Mouse (Mus musculus) retina, postnatal 7 days (tissue): ENCODE results near the gene Tbcd.

Experiments used
- DNase-seq: peaks from one replicate; pipeline ENCODE4 v3.0.0-alpha.2; 2012; ENCODE audit warnings: low read depth, low spot score

The Tbcd gene

DNA sequence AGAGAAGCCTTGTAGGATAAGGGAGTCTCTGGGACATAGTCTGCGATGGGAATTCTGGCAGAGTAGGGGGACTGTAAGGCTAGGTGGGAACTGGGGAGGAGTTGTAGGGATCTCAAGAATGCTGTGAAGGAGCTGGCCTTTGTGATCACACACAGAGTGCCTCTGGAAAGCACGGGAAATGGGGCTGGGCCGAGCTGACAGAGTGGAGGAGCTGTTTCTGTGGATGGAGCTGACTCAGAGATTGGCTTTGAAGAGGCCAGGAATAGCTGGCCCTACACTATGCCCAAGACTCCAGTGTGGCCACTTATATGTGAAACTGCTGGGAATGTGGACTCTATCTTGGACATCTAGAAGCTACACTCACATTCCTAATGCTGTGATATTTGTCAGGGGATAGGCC is 84.8 kb downstream of the Tbcd start:
- DNase-seq = no peak

DNA sequence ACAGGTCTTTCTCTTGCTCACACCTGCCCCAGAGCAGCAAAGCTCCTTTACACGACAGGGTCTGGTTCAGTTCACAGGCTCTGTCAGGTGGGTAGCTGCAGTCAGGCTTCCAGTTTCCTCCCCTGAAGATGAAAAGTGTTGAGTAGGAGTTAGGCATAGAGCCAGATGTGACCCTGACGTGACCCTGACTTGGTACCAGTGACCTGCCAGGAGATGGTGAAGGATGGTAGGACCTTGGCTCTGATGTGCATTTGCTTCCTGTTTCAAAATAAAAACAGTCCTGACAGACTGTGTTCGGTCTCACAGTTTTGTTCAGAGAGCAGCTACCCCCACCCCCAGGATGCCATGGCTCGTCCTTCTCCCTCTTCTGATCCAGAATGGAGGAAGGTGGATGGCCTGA is 90.7 kb downstream of the Tbcd start:
- DNase-seq = no peak

DNA sequence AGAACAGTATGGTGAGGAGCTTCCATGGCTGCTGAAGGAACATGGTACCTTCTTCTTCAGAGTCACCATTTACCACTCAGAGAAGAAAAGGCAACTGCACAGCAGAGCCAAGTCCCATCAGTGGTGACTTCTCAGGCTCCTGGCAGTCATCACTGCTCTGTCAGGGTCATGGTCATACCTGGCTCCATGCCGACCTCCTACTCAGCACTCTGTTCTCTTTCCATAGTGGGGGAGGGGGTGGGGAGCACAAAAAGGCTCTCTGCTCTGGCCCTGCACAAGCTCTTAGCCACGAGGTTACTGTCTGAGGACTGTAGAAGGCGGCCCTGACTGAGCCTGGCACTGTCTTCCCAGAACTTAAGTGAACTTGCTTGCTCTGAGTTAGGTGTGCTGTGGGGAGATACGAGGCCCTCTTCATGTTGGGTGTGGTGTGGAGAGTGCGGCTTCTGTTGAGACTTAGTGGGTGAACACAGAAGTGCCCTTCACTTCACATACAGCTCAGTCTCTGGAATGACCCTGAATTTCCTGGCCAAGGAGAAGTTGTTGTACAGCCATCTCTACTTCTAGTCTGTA is 91.6 kb downstream of the Tbcd start:
- DNase-seq = no peak

DNA sequence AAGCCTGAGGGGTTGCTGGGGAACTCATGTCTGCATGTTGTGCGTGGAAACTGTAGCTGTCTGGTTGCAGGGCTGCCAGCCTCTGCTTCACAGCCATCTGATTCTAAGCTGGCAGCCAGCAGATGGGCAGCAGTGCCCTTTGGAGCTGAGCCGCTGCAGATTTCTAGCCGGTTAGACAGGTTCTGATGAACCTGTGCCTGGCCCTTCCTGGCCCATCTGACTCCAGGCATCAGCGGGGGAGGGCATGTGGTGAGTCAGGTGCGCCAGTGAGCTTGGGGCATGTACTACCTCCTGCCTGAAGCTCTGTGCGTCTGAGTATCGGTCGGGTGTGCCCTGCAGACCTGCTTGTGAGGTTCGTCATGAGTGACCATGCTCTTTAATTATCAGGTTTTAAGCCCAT is 92.2 kb downstream of the Tbcd start:
- DNase-seq = no peak

DNA sequence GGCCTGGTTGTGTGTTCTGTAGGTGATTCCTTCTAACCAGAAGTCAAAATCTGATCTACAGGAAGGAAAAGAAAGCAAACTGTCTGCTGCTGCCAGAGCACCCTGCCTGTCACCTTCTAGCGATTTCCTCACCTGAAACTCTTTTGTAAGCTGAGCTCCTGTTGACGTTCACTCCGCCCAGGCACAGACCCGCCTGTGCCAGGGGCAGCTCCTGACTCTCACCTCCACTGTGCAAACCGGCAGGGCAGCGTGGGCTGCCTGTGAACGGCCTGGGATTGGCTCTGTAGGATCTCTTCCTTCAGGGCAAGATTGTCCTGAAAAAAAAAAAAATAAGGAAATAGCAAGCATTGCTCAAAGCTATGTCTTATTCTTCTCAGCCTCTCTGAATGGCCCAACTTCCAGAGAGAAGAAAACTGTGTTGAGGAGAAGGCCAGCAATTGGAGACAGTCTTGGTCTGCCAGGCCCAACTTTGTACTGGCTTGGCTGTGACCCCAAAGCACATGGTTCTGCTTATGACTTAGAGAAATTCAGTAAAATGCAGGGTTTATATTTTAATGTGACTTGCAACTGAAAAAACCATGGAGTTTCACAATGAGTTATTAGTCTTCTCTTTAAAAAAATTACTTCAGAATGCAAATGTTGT is 93.1 kb downstream of the Tbcd start:
- DNase-seq = no peak

DNA sequence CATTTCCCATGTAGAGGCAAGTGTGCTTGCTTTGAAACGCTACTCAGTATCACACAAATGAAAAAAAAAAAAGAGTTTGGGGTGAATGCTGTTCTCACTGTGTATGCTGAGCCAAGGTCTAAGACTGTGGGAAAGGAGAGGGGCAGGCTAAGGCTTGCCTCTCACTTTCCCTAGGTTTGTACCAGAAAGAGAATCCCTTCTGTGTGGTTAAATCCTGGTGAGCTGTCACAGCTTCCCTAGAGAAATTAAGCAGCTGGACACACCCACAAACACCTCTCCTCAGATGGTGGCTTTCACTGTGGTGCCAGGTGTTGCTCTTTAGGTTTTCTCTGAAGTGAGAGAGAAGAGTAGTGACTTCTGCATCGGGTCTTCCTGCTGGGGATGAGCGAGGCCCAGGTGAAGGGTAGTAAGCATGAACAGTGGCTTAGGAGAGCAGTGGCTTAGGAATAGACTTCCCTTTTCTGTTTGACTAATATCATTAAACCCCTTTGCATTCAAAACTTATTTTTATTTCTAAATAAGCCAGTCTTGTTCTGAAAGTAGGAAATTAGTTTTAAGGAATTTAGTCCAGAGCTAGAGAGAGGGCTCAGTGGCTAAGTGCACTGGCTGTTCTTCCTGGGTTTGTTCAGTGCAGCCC is 93.8 kb downstream of the Tbcd start:
- DNase-seq = no peak

DNA sequence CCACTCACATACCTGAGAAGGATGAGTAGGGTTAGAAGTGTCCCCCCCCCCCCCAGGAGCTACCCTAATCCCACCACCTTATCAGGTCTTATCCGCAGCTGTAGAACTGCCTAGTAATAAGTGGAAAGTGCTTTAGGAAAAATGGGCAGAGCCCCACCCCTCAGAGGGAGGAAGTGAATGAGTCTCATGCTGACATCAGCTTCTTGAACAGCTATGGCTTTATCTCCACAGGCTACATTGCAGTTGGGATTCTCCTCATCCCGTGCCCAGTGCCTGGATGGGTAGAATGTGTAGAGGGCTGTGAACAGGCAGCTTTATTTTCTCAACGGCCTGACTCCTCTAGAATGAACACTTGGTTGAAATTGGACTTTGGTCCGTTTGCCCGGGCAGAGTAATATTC is 95.5 kb downstream of the Tbcd start:
- no peak for DNase-seq

DNA sequence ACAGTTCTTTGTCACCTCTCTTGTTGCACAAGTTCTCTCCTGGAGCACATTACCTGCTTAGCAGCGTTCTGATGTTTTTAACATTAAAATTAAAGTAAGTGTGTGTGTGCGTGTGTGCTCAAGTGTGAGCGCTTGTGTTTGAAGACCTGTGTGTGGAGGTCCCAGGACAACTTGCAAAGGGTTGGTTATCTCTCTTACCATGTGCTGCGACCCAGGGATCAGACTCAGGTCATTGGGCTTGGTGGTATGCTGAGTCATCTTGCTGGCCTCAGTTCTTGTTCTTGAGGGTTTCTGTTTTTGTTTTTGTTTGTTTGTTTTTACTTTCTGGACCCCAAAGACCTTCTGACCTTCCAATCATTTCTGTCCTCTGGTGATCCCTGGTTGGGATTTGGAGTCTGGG is 96.2 kb downstream of the Tbcd start:
- DNase-seq = no peak

DNA sequence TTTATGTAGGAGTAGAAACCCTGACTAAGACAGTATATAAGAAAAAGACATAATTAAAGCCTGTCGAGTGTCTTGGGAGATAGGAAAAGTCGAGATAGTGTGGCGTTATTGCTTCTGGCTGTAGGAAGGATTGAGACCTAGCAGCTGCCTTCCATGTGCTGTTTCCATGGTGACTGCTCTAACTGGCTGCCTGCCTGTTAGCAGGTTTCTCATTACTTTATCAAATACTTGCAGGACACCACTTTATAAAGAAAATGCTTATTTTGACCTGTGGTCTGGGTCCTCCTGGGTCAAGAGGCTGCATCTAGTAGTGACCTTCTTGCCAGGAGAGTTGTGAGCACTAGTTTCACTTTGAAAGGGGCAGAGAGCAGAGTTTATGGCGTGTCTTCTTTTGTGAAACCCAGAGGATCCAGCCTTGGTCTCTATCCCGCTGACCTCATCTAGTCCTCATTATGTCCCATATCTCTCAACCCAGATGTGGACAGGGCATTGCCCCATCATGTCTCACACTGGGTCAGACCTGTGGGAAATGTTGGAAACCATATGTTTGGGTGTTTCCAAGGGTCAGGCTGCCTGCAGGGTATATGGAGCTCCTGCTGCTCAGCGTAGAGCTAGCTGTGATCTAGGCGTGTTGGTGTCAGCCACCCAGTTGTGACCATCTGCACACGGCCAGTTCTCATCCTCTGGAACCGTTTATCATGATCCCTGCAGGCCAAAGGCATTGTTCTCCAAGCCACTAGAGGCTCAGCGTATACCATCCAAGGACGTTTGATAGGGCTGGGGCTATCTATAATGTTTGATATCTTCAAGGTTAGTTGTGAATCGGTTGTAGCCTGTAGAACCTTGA is 97.5 kb downstream of the Tbcd start:
- no peak for DNase-seq

DNA sequence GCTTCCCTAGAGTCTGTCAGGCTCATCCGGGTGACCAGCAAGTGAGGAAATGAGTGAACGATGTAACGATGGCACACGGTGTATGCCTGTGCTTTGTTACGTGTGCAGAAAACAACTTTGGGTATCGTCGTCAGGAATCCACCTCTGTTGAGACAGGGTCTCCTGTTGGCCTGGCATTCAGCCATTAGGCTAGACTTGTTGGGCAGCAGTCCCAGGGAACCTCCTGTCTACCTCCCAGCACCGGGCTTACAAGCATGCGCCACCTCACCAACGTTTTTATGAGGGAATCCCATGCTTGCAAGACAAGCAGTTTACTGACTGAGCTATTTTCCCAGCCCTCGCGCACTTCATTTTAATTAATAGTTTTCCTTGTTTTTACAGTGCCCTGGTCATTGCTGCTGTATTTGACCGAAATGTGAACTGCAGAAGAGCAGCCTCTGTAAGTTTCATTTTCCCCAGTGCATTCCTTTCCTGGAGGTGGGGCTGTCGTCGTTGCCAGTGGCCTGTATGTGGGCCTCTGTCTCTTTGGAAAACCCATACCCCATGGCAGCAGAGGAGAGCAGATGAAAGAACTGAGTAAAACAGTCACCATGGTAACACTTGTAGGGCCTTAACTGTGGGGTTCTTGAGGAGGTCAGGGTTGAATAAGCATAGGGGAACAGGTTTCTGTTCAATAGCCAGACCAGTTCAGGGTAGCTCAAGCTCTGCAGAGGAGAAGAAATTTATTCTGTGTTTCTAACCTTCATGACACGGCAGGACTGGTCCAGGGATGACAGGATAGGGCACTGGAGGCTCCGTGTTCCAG is 98.3 kb downstream of the Tbcd start:
- DNase-seq = no peak

DNA sequence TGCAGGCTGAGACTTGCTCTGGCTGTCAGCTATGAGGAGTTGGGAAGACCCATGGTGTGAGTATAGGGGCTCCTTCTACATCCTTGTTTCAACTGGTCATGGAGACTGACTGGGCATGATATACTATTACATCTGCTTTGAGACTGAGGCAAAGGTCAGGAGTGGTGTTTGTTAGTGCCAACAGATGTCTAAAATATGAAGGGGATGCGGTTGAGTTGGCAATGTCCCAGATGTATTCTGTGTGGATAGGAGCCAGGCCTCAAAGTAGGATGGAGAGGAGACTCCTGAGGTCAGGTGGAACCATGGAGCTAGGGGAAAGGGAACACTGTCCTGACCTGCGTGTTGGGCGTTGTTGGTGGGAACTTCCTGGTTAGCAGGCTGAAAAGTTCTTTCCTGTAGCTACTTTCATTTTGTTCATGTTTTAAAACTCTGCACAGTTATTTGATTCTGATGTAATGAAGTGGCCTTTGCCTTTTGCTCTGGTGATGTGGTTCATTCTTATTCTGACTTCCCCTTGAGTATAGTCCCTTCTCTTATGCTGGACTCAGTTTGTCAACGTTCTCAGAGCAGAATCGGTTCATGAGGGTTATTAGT is 99.6 kb downstream of the Tbcd start:
- no peak for DNase-seq

DNA sequence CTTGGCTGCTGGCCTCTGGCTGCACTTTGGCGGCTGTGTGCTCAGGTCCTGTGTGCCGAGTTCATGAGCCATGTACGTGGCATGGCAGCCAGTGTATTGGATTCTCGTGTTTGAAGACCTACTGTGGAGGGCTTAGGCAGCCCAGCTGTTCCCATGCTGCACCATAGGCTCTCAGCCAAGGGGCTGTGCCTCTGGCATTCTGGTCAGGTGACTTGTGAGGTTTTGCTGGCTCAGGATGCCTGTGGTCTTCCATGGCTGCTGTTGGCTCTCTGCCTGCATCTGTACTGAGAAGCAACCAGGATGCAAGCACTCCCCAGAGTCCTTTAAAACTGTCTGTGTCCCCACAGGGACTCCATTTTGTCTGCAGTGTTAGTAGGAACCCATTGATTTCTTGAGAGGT is 100.4 kb downstream of the Tbcd start:
- DNase-seq = no peak

DNA sequence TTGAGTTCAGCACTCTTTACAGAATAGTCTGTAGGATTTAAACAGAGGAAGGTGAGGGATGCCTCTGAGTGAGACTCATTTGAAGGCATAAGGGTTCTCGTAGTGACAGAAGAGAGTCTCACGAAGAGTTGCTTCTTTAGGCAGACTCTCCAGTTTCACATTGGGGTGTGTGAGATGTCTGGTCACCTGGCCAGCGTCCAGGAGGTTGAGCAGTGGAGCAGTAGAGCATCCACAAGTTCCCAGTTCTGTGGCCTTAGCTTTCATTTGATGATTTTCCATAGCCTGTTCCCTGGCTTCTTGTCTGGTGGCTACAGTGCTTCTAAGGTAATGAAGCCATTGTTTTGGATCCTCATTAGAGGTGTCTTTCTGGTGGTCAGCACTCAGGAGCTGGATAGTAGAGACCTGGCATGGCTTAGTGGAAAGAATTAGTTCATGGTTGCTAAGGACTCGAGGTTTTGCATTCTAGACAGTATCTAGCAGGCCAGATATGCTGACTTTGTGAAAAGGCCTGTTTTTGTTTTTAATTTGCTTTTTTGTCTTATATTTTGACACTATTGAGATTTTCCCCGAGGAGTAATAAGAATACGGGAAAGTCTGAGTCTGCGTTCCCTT is 101.2 kb downstream of the Tbcd start:
- no peak for DNase-seq

DNA sequence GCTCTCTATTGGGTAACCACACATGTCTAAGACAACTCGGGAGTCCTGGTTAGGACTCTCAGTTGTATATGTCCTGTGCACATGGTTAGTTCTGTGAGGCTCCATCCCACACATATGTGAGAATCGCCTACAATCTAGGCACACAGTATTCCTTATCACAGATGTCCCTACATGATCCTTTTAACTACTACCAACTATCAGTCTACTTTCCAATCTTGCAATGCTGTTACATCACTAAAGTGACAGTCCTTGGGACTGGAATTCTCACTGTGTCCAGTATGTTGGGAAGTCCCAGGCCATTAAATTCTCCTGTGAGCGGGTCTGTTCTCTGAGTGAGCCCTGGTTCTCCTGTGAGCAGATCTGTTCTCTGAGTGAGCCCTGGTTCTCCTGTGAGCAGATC is 101.7 kb downstream of the Tbcd start:
- DNase-seq = no peak

DNA sequence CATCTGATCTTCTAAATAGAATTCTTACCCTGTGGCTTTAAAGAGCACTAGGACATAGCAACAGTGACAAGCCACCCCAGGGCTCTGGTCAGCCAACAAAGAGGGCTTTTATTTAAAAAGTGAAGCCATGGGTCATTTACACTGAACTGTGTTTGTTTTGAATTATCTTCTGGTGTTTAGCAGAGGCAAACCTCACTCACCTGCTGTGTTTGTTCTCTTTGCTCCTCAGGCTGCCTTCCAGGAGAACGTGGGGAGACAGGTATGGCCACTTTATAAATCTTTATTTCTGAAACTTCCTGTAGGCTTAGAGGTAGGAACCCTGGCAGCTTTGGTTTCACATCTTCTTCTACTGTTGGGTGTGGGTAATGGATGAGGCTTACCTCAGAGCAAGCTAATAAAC is 105.0 kb downstream of the Tbcd start:
- DNase-seq = no peak

DNA sequence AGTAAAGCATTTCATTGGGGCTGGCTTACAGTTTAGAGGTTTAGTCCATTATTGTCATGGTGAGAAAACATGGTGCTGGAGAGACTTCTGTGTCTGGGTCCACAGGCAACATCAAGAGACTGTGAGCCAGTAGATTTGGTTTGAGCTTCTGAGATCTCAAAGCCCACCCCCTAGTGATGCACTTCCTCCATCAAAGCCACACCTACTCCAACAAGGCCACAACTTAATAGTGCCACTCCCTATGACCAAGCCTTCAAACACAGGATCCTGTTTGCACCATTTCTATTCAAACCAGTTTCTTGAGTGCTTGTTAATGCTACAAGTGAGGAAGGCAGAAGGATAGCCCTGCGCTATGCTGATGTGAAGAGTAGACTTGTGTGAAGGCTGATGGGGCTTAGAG is 106.2 kb downstream of the Tbcd start:
- DNase-seq = no peak

DNA sequence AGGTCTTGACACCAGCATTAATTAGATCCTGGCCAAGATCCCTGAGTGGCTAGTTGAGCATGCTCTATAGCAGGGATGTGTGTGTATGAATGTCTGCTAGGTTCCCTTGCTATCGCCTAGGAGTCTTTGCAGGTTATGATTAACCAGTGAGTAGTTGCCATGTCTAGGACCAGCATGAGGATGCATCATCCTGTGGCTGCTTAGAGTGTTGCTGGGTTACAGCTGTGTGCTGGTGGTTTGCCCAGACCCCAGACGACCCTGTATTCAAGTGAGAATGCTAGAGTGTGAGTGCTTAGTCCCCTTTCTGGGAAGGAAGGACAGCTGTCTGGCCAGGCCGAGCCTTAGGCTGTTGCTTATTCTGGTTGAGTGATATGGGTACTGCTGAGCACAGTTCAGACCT is 106.8 kb downstream of the Tbcd start:
- DNase-seq = no peak

DNA sequence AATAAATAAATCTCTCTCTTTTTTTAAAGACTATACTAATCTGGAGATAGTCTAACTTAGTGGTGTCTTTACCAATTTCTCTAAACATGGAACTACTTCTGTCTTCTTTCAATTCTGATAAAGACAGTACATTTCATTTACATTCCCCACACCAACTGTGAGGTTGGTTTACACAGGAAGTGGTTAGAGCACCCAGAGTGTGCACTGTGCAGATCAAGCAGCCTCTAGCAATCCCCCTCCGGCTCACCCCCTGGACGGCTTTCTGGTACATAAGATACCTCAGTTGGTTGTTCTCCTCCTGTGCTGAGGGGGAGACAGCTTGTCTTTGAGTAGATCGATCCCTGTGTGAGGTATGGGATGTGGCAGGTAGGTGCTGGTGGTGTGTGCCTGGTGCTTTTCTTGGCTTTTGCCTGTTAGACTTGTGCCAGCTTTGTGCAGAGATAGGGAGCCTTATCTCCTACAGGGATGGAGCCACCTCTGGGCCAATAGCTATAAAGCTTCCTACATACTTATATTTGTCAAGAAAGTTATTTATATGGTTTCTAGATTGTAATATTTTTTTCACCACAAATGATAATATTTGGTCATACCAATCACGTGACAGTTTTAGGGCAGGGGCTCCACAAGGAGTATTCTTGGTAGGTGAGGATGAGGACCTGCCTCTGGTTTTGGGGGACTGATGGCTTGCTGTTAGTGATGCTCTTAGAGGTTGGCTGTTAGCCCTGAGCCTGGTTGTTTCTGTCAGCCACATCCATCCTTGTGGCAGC is 108.0 kb downstream of the Tbcd start:
- no peak for DNase-seq

DNA sequence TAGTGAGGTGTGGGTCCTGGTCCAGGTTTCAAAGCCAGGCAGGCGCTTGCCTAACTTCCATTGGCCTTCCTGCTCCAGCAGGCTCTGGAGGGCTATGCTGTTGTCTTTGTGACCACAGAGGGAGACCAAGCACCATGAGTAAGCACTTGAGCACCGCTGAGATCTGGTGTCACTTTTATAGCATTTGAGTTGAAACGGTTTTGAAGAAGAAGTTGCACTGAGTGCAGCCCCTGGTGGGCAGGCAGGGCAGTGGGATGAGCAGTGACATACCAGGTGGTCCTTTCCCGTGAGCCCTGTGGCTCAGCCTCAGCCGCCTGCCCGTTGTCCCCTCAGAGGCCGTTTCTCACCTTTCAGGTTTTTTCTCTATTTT is 108.5 kb downstream of the Tbcd start:
- DNase-seq = no peak

DNA sequence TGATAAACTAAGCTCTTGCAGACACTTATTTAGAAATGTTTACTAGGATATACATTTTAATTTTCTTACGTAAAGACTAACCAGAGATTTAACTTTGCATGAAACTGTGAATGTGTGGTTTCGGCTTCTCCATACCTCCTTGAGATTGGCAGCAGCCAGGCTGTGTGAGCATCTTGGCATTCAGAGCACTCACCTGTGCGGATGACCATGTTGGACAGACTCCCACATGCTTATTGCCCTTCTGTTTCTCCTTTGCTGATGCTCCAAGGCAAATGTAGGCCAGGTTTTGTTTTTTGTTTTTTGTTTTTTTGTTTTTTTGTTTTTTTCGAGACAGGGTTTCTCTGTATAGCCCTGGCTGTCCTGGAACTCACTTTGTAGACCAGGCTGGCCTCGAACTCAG is 111.6 kb downstream of the Tbcd start:
- DNase-seq = no peak
